Mouse (Mus musculus): ENCODE measurements at regions not wholly inside any gene's neighbourhood (a gene's known extent, or its start where the extent isn't known, plus 50 kb on each side); places are given as distances from the start of the nearest gene placed in this dataset.

DNA sequence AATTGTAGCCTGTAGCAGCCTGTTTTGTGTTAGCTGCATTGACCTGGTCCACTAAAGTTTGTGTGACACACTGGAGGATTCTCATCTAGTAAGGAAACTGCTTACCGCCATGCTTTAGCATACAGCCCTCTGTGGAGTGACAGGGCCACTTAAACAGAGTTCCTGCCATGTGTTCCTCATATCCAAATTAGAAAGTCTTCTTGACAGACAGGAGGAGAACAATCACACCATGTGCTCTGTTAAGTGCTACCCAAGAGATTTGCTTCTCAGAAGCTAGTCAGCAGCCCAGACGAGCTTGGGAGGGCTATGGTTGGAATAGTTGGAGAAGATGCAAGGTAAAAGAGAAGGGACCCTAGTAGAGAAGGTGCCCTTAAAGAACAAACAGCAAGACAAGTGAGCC lies 369.6 kb downstream of the Fgf9 start:
- no peak for TF ChIP-seq CTCF (IDR thresholded peaks at IDR 0.05; ENCODE audit: low read depth)
- no peak for TF ChIP-seq EP300 (IDR thresholded peaks at IDR 0.05; ENCODE audit: low read depth)

Measured in heart, postnatal 0 days (tissue).